Mouse (Mus musculus): Measurements from ENCODE around the gene Zfp13. TPM values are rescaled to one million over a fixed set of nuclear protein-coding genes. Genes with fewer than 3 reads are reported as not detected.
A peak's percentile ranks its signal among the peaks of the same experiment; 100 is the strongest.
"Not testable (repeated sequence)": the region's sequence is repeated elsewhere in the genome, so short reads cannot be mapped to it uniquely, and the experiment has no call there.

Zfp13 gene
- total and polyA plus RNA-seq, 2 experiments from 2014 or later, result 5.3 to 18.5 TPM

GRCm38 (mm10) chr17:23537554-23538255, 61.6 kb downstream of the Zfp13 start:
- Histone ChIP-seq H3K4me1 (ENCODE audit: control insufficient read depth, insufficient read depth) (peaks cover 13% of the 10 kb centered on the region; the same call in 1 of the 2 replicates), H3K4me3 (ENCODE audit: low read depth, low read length) (peak overlapping the region; percentile 26), H3K9ac (replicated peaks; ENCODE audit: low read depth, low read length) (no peak overlapping the region), H3K36me3 (replicated peaks; ENCODE audit: control insufficient read depth, insufficient read depth, low read length) (no peaks in the 10 kb centered on the region), H3K9me3 (replicated peaks; ENCODE audit: control insufficient read depth, low read length) (no peaks in the 10 kb centered on the region), H3K27me3 (ENCODE audit: control insufficient read depth, insufficient read depth, low read length) (peaks cover 34% of the 10 kb centered on the region), H3K4me2 (ENCODE audit: low read depth, low read length) (peak overlapping the region; percentile 55), H3K27ac (ENCODE audit: low read depth) (no peak overlapping the region)
- DNase-seq (ENCODE audit: low spot score), result no peak
- ATAC-seq (ENCODE audit: insufficient read depth, low read depth), result no peak
- TF ChIP-seq CTCF (IDR thresholded peaks at IDR 0.05; ENCODE audit: low read depth) (no peak), EP300 (IDR thresholded peaks at IDR 0.05; ENCODE audit: low read depth) (no peak)
- WGBS, result 5% methylated on average over 27 of the region's 27 CpGs

GRCm38 (mm10) chr17:23535046-23535788, 64.1 kb downstream of the Zfp13 start:
- Histone ChIP-seq H3K4me3 (ENCODE audit: low read depth, low read length) (0 out of 2 replicates have a peak overlapping the region, but pooled peaks have one; percentile 6), H3K27me3 (ENCODE audit: control insufficient read depth, insufficient read depth, low read length) (peaks cover 34% of the 10 kb centered on the region)
- not testable (repeated sequence) for ATAC-seq (ENCODE audit: insufficient read depth, low read depth)

GRCm38 (mm10) chr17:23533591-23534490, 65.4 kb downstream of the Zfp13 start:
- DNase-seq (ENCODE audit: low spot score); H3K4me3 ChIP-seq (ENCODE audit: low read depth, low read length); H3K4me2 ChIP-seq (ENCODE audit: low read depth, low read length); H3K9ac ChIP-seq (replicated peaks; ENCODE audit: low read depth, low read length); H3K27ac ChIP-seq (ENCODE audit: low read depth); H3K9me3 ChIP-seq (replicated peaks; ENCODE audit: control insufficient read depth, low read length); ATAC-seq (ENCODE audit: insufficient read depth, low read depth); H3K36me3 ChIP-seq (replicated peaks; ENCODE audit: control insufficient read depth, insufficient read depth, low read length): not testable (repeated sequence)
- Histone ChIP-seq H3K27me3 (ENCODE audit: control insufficient read depth, insufficient read depth, low read length) (peaks cover 30% of the 10 kb centered on the region), H3K4me1 (ENCODE audit: control insufficient read depth, insufficient read depth) (peaks cover 13% of the 10 kb centered on the region; the same call in 1 of the 2 replicates)
- WGBS, result 6% methylated on average over 11 of the region's 23 CpGs

More at GRCm38 (mm10) chr17:23535046-23535788, 64.1 kb downstream of the Zfp13 start:
- not testable (repeated sequence) for DNase-seq (ENCODE audit: low spot score); H3K9ac ChIP-seq (replicated peaks; ENCODE audit: low read depth, low read length); H3K9me3 ChIP-seq (replicated peaks; ENCODE audit: control insufficient read depth, low read length); H3K27ac ChIP-seq (ENCODE audit: low read depth); H3K36me3 ChIP-seq (replicated peaks; ENCODE audit: control insufficient read depth, insufficient read depth, low read length); H3K4me2 ChIP-seq (ENCODE audit: low read depth, low read length)
- WGBS, result 2% methylated on average over 16 of the region's 29 CpGs
- peaks cover 13% of the 10 kb centered on the region; the same call in 1 of the 2 replicates for H3K4me1 ChIP-seq (ENCODE audit: control insufficient read depth, insufficient read depth)

- not testable (repeated sequence) for H3K4me3 ChIP-seq (ENCODE audit: low read depth, low read length); H3K9ac ChIP-seq (replicated peaks; ENCODE audit: low read depth, low read length); H3K36me3 ChIP-seq (replicated peaks; ENCODE audit: control insufficient read depth, insufficient read depth, low read length); H3K4me2 ChIP-seq (ENCODE audit: low read depth, low read length); ATAC-seq (ENCODE audit: insufficient read depth, low read depth); H3K9me3 ChIP-seq (replicated peaks; ENCODE audit: control insufficient read depth, low read length); H3K4me1 ChIP-seq (ENCODE audit: control insufficient read depth, insufficient read depth); H3K27ac ChIP-seq (ENCODE audit: low read depth); DNase-seq (ENCODE audit: low spot score)
- WGBS, result 33% methylated on average over 1 of the region's 1 CpGs
- H3K27me3 ChIP-seq (ENCODE audit: control insufficient read depth, insufficient read depth, low read length), result peaks cover 11% of the 10 kb centered on the region; the same call in 1 of the 2 replicates
These were observed 67.9 kb downstream of the Zfp13 start for GRCm38 (mm10) chr17:23531408-23531807.

Other genes with a start within 250 kb of the Zfp13 start
- not detected in 2 replicates for gene Vmn2r116, start 214.9 kb downstream of the Zfp13 start, total RNA-seq (2014; rRNA removed; ENCODE audit: low replicate concordance)
- gene Vmn2r116, start 214.9 kb downstream of the Zfp13 start, polyA plus RNA-seq (2015; fragmentation: Nextera tagmentation; extraction: Ambion mirVana), result not detected in 2 replicates
- gene Vmn2r117, start 119.8 kb downstream of the Zfp13 start, total RNA-seq (2014; rRNA removed; ENCODE audit: low replicate concordance), result not detected in 2 replicates
- not detected in 2 replicates for gene Vmn2r117, start 119.8 kb downstream of the Zfp13 start, polyA plus RNA-seq (2015; fragmentation: Nextera tagmentation; extraction: Ambion mirVana)
- gene Zfp213, start 35.2 kb downstream of the Zfp13 start, total RNA-seq (2014; rRNA removed; ENCODE audit: low replicate concordance), result 12.6 and 21.4 TPM in 2 replicates
- gene Zfp213, start 35.2 kb downstream of the Zfp13 start, polyA plus RNA-seq (2015; fragmentation: Nextera tagmentation; extraction: Ambion mirVana), result 9.6 and 9.8 TPM in 2 replicates
- gene Zscan10, start 1.4 kb upstream of the Zfp13 start, total RNA-seq (2014; rRNA removed; ENCODE audit: low replicate concordance), result not detected in 2 replicates
- not detected in 2 replicates for gene Zscan10, start 1.4 kb upstream of the Zfp13 start, polyA plus RNA-seq (2015; fragmentation: Nextera tagmentation; extraction: Ambion mirVana)
- 0.19 and 0.88 TPM in 2 replicates for gene Mmp25, start 45.8 kb upstream of the Zfp13 start, total RNA-seq (2014; rRNA removed; ENCODE audit: low replicate concordance)
- 0.15 and 0.25 TPM in 2 replicates for gene Mmp25, start 45.8 kb upstream of the Zfp13 start, polyA plus RNA-seq (2015; fragmentation: Nextera tagmentation; extraction: Ambion mirVana)
- gene Bicdl2, start 61.0 kb upstream of the Zfp13 start, total RNA-seq (2014; rRNA removed; ENCODE audit: low replicate concordance), result not detected in 2 replicates
- gene Bicdl2, start 61.0 kb upstream of the Zfp13 start, polyA plus RNA-seq (2015; fragmentation: Nextera tagmentation; extraction: Ambion mirVana), result 0.05 and 0.10 TPM in 2 replicates
- 214 and 322 TPM in 2 replicates for gene Hcfc1r1, start 74.1 kb upstream of the Zfp13 start, total RNA-seq (2014; rRNA removed; ENCODE audit: low replicate concordance)
- 328 and 348 TPM in 2 replicates for gene Hcfc1r1, start 74.1 kb upstream of the Zfp13 start, polyA plus RNA-seq (2015; fragmentation: Nextera tagmentation; extraction: Ambion mirVana)
- 22.4 and 35.2 TPM in 2 replicates for gene Thoc6, start 74.4 kb upstream of the Zfp13 start, total RNA-seq (2014; rRNA removed; ENCODE audit: low replicate concordance)
- 22.1 and 23.2 TPM in 2 replicates for gene Thoc6, start 74.4 kb upstream of the Zfp13 start, polyA plus RNA-seq (2015; fragmentation: Nextera tagmentation; extraction: Ambion mirVana)
- 275 and 286 TPM in 2 replicates for gene Tnfrsf12a, start 78.0 kb upstream of the Zfp13 start, total RNA-seq (2014; rRNA removed; ENCODE audit: low replicate concordance)
- 121 and 160 TPM in 2 replicates for gene Tnfrsf12a, start 78.0 kb upstream of the Zfp13 start, polyA plus RNA-seq (2015; fragmentation: Nextera tagmentation; extraction: Ambion mirVana)
- not detected in 2 replicates for gene Cldn6, start 79.8 kb upstream of the Zfp13 start, total RNA-seq (2014; rRNA removed; ENCODE audit: low replicate concordance)
- gene Cldn6, start 79.8 kb upstream of the Zfp13 start, polyA plus RNA-seq (2015; fragmentation: Nextera tagmentation; extraction: Ambion mirVana), result not detected in 2 replicates
- gene Cldn9, start 84.5 kb upstream of the Zfp13 start, total RNA-seq (2014; rRNA removed; ENCODE audit: low replicate concordance), result not detected in 2 replicates
- gene Cldn9, start 84.5 kb upstream of the Zfp13 start, polyA plus RNA-seq (2015; fragmentation: Nextera tagmentation; extraction: Ambion mirVana), result not detected in 2 replicates
- gene 1520401A03Rik, start 123.3 kb upstream of the Zfp13 start, total RNA-seq (2014; rRNA removed; ENCODE audit: low replicate concordance), result not detected in 2 replicates
- gene 1520401A03Rik, start 123.3 kb upstream of the Zfp13 start, polyA plus RNA-seq (2015; fragmentation: Nextera tagmentation; extraction: Ambion mirVana), result not detected in 2 replicates
- gene Pkmyt1, start 126.8 kb upstream of the Zfp13 start, total RNA-seq (2014; rRNA removed; ENCODE audit: low replicate concordance), result 18.2 and 21.7 TPM in 2 replicates
- 8.6 and 9.0 TPM in 2 replicates for gene Pkmyt1, start 126.8 kb upstream of the Zfp13 start, polyA plus RNA-seq (2015; fragmentation: Nextera tagmentation; extraction: Ambion mirVana)
- gene Paqr4, start 141.4 kb upstream of the Zfp13 start, total RNA-seq (2014; rRNA removed; ENCODE audit: low replicate concordance), result 21.7 and 28.7 TPM in 2 replicates
- 13.6 and 15.8 TPM in 2 replicates for gene Paqr4, start 141.4 kb upstream of the Zfp13 start, polyA plus RNA-seq (2015; fragmentation: Nextera tagmentation; extraction: Ambion mirVana)
- 0.97 TPM in 1 of 2 replicates, not detected in the other for gene Kremen2, start 146.3 kb upstream of the Zfp13 start, total RNA-seq (2014; rRNA removed; ENCODE audit: low replicate concordance)
- gene Kremen2, start 146.3 kb upstream of the Zfp13 start, polyA plus RNA-seq (2015; fragmentation: Nextera tagmentation; extraction: Ambion mirVana), result not detected in 2 replicates
- gene Flywch1, start 172.1 kb upstream of the Zfp13 start, total RNA-seq (2014; rRNA removed; ENCODE audit: low replicate concordance), result 54.5 and 72.2 TPM in 2 replicates
- gene Flywch1, start 172.1 kb upstream of the Zfp13 start, polyA plus RNA-seq (2015; fragmentation: Nextera tagmentation; extraction: Ambion mirVana), result 32.4 and 34.8 TPM in 2 replicates
- gene Flywch2, start 186.6 kb upstream of the Zfp13 start, total RNA-seq (2014; rRNA removed; ENCODE audit: low replicate concordance), result 3.8 TPM in 1 of 2 replicates, not detected in the other
- 4.5 and 4.9 TPM in 2 replicates for gene Flywch2, start 186.6 kb upstream of the Zfp13 start, polyA plus RNA-seq (2015; fragmentation: Nextera tagmentation; extraction: Ambion mirVana)
- gene Srrm2, start 191.0 kb upstream of the Zfp13 start, total RNA-seq (2014; rRNA removed; ENCODE audit: low replicate concordance), result 72.8 and 85.9 TPM in 2 replicates
- 184 and 196 TPM in 2 replicates for gene Srrm2, start 191.0 kb upstream of the Zfp13 start, polyA plus RNA-seq (2015; fragmentation: Nextera tagmentation; extraction: Ambion mirVana)
- 767 and 972 TPM in 2 replicates for gene Elob, start 229.6 kb upstream of the Zfp13 start, total RNA-seq (2014; rRNA removed; ENCODE audit: low replicate concordance)
- 1,036 and 1,119 TPM in 2 replicates for gene Elob, start 229.6 kb upstream of the Zfp13 start, polyA plus RNA-seq (2015; fragmentation: Nextera tagmentation; extraction: Ambion mirVana)
- gene Prss33, start 236.6 kb upstream of the Zfp13 start, total RNA-seq (2014; rRNA removed; ENCODE audit: low replicate concordance), result not detected in 2 replicates
- gene Prss33, start 236.6 kb upstream of the Zfp13 start, polyA plus RNA-seq (2015; fragmentation: Nextera tagmentation; extraction: Ambion mirVana), result not detected in 2 replicates
- not detected in 2 replicates for gene Prss32, start 244.4 kb upstream of the Zfp13 start, total RNA-seq (2014; rRNA removed; ENCODE audit: low replicate concordance)
- gene Prss32, start 244.4 kb upstream of the Zfp13 start, polyA plus RNA-seq (2015; fragmentation: Nextera tagmentation; extraction: Ambion mirVana), result not detected in 2 replicates
- gene Prss41, start 244.7 kb upstream of the Zfp13 start, total RNA-seq (2014; rRNA removed; ENCODE audit: low replicate concordance), result not detected in 2 replicates
- not detected in 2 replicates for gene Prss41, start 244.7 kb upstream of the Zfp13 start, polyA plus RNA-seq (2015; fragmentation: Nextera tagmentation; extraction: Ambion mirVana)